Comparison of ENCODE assay signal across 19 mouse cellular contexts in the genomic region with DNA sequence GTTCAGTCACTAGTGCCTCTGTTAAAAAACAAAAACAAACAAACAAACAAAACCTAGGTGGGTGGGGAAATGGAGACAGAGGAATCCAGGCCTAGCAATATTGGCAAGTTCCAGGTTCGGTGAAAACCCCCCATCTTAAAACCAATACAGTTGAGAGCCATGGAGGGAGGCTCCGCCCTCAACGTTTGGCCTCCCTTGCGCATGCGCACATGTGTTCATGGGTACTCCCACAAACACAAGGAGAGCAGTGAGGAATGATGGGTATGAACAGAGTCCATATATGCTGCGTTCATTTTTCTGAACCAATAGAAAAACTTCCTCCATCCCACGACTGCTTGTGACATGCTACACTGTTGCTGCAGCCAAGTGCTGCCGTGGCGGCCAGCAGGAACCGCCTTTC.
"Had no signal": no experiment of that assay in that cellular context is flagged by ENCODE, and none has a peak within 500 bp of the region (broad histone marks: within the 10 kb centered on the region; RNA-seq: fewer than 3 reads in every experiment).

No protein-coding gene starts in this region.

- H3K27ac ChIP-seq: liver, embryonic 14.5 days; midbrain, embryonic 10.5 days; midbrain, embryonic 12.5 days; midbrain, embryonic 15.5 days; neural tube, embryonic 13.5 days; neural tube, embryonic 15.5 days had no signal

- H3K4me2 ChIP-seq: lung, embryonic 14.5 days; midbrain, embryonic 12.5 days; midbrain, embryonic 15.5 days; neural tube, embryonic 13.5 days; neural tube, embryonic 15.5 days had no signal

- H3K27me3 ChIP-seq: midbrain, embryonic 12.5 days; midbrain, embryonic 15.5 days; neural tube, embryonic 13.5 days; neural tube, embryonic 15.5 days had no signal

- DNase-seq: lung, adult 18-20 months; lung, embryonic 14.5 days; lung, postnatal 10 days; lung, postnatal 4 days; retina, postnatal 1 day; right cerebral cortex, adult 18-20 months; right cerebral cortex, postnatal 25 days; right cerebral cortex, postnatal 4 days; spleen, adult 18-20 months; thymus, adult 2 months; thymus, postnatal 25 days; thymus, postnatal 4 days had no signal

- ATAC-seq: midbrain, embryonic 15.5 days had no signal

- H3K36me3 ChIP-seq: midbrain, embryonic 10.5 days; midbrain, embryonic 12.5 days; midbrain, embryonic 15.5 days; neural tube, embryonic 13.5 days; neural tube, embryonic 15.5 days had no signal

- H3K9ac ChIP-seq: liver, embryonic 14.5 days; lung, embryonic 14.5 days; midbrain, embryonic 12.5 days; midbrain, embryonic 15.5 days; neural tube, embryonic 13.5 days; neural tube, embryonic 15.5 days had no signal

- H3K9me3 ChIP-seq: midbrain, embryonic 10.5 days; midbrain, embryonic 12.5 days; midbrain, embryonic 15.5 days; neural tube, embryonic 13.5 days; neural tube, embryonic 15.5 days had no signal

- H3K4me3 ChIP-seq: midbrain, embryonic 10.5 days; midbrain, embryonic 12.5 days; midbrain, embryonic 15.5 days; myocyte; neural tube, embryonic 13.5 days; neural tube, embryonic 15.5 days had no signal
